Mouse (Mus musculus) kidney, postnatal 10 days (tissue): ENCODE results near the gene Drap1.

Experiments used
- DNase-seq: peaks from one replicate; pipeline ENCODE4 v3.0.0; 2021; ENCODE audit warnings: mixed read lengths

The Drap1 gene

GRCm38 (mm10) chr19:5374748-5375147, 50.0 kb downstream of the Drap1 start:
- no peak for DNase-seq

- DNase-seq, result no peak
Measured at GRCm38 (mm10) chr19:5374177-5374576, 50.6 kb downstream of the Drap1 start.
